Mouse (Mus musculus) stomach, postnatal 0 days (tissue): ENCODE results near the gene Gps2.

Experiments
- CTCF ChIP-seq: IDR thresholded peaks from 2 replicates; pipeline ENCODE4 v1.5.1; 2016; ENCODE audit warnings: antibody characterized with exemption, low read depth, mild to moderate bottlenecking, moderate library complexity
- EP300 ChIP-seq: optimal IDR thresholded peaks from 2 replicates; pipeline ENCODE3; 2016; ENCODE audit warnings: antibody characterized with exemption

DNA sequence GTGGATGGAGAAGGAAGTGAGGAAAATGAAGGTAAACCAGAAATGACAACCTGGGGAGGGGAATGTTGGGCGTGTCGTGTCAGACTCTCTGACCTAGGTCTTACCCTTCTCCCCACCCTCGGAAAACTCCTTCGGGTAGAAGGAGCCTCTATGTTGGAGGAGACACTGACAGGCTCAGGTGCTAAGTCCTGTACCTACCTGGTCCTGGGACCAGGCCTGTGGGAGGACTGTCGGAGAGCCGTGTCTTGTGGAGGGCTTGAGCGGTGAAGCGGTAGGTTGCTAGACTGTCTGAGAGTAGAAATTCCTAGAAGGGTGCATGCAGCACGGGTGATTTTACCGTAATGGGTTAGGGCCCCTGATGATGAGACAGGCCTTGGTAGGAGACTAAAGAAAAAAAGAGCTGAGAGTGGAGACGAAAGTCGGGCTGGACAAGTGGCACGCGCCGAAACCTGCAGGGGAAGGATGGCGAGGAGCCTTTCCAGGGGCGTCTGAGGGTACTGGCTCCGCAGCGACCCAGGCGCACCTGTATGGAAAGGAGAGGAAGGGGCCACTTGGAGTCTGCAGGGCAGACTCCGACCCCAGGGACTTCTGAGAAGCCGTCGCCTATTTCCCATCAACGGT, 51.1 kb downstream of the Gps2 start, which contains the start of gene Cldn7:
- TF ChIP-seq CTCF (no peak), EP300 (no peak)
